23 mouse cellular contexts compared by ENCODE assay signal in genomic region chr15:12941651-12942180, GRCm38 (mm10).
DNase-seq lines count a peak whose midpoint lies in the region; ATAC-seq lines count a peak whose summit lies in the region.
"Had no signal": no experiment of that assay in that cellular context is flagged by ENCODE, and none has a peak within 500 bp of the region (broad histone marks: within the 10 kb centered on the region; RNA-seq: fewer than 3 reads in every experiment).

No protein-coding gene starts in this region.

- H3K9me3 ChIP-seq in kidney, embryonic 16.5 days (ENCODE audit: low read length): no peaks in the 10 kb centered on the region
- no peaks in the 10 kb centered on the region for H3K9me3 ChIP-seq in kidney, embryonic 14.5 days (ENCODE audit: control insufficient read depth, low read length)
- no peaks in the 10 kb centered on the region for H3K9me3 ChIP-seq in embryonic facial prominence, embryonic 10.5 days
- H3K9me3 ChIP-seq in midbrain, embryonic 13.5 days: no peaks in the 10 kb centered on the region; the same call in 1 of the 2 replicates
- H3K9me3 ChIP-seq: neural tube, embryonic 15.5 days; stomach, embryonic 15.5 days had no signal

- ATAC-seq in kidney, embryonic 16.5 days (ENCODE audit: low FRiP score, low TSS enrichment): no peak
- no peak for ATAC-seq in kidney, embryonic 14.5 days (ENCODE audit: low FRiP score, low TSS enrichment)
- ATAC-seq in midbrain, embryonic 13.5 days: peak; percentile 44
- ATAC-seq: liver, postnatal 0 days had no signal

- no peaks in the 10 kb centered on the region for H3K27me3 ChIP-seq in kidney, embryonic 16.5 days (ENCODE audit: insufficient read depth, low read length)
- no peaks in the 10 kb centered on the region for H3K27me3 ChIP-seq in kidney, embryonic 14.5 days (ENCODE audit: control insufficient read depth, insufficient read depth, low read length)
- no peaks in the 10 kb centered on the region for H3K27me3 ChIP-seq in embryonic facial prominence, embryonic 10.5 days (replicated peaks; ENCODE audit: low read depth, poor library complexity, severe bottlenecking)
- H3K27me3 ChIP-seq in midbrain, embryonic 13.5 days: peaks cover 10% of the 10 kb centered on the region; the same call in 1 of the 2 replicates
- H3K27me3 ChIP-seq: neural tube, embryonic 15.5 days; stomach, embryonic 15.5 days had no signal

- H3K4me3 ChIP-seq in kidney, embryonic 16.5 days (ENCODE audit: low read length): no peak overlapping the region
- no peak overlapping the region for H3K4me3 ChIP-seq in kidney, embryonic 14.5 days (ENCODE audit: low read length)
- no peak overlapping the region for H3K4me3 ChIP-seq in embryonic facial prominence, embryonic 10.5 days
- no peak overlapping the region for H3K4me3 ChIP-seq in midbrain, embryonic 13.5 days (replicated peaks)
- H3K4me3 ChIP-seq: gastrocnemius, adult 2 months; megakaryocyte, embryonic 14.5 days; myocyte; neural tube, embryonic 15.5 days; stomach, embryonic 15.5 days had no signal

- DNase-seq in embryonic facial prominence, embryonic 10.5 days (ENCODE audit: low spot score): no peak
- no peak for DNase-seq in left cerebral cortex, adult 18-20 months (ENCODE audit: low spot score in 2 of 2)
- no peak for DNase-seq in cerebellum, postnatal 36 days
- DNase-seq in adrenal gland, postnatal 25 days: no peak
- DNase-seq: cerebellum, adult 9-10 months; gastrocnemius, adult 2 months; heart, adult 18-20 months; heart, postnatal 36 days; kidney, adult 8-10 months; liver; liver, postnatal 0 days; lung, postnatal 14 days; right cerebral cortex, postnatal 25 days; thymus, adult 18-20 months; thymus, postnatal 4 days had no signal

- H3K9ac ChIP-seq in kidney, embryonic 16.5 days (replicated peaks; ENCODE audit: low read length): no peak overlapping the region
- no peak overlapping the region for H3K9ac ChIP-seq in kidney, embryonic 14.5 days (ENCODE audit: low read depth, low read length)
- H3K9ac ChIP-seq in midbrain, embryonic 13.5 days (replicated peaks): no peak overlapping the region
- H3K9ac ChIP-seq: hindbrain, embryonic 14.5 days; liver, postnatal 0 days; neural tube, embryonic 15.5 days; stomach, embryonic 15.5 days had no signal

- H3K27ac ChIP-seq in kidney, embryonic 16.5 days (ENCODE audit: low read length): no peak overlapping the region
- no peak overlapping the region for H3K27ac ChIP-seq in kidney, embryonic 14.5 days (ENCODE audit: low read depth, low read length)
- peak overlapping the region; percentile 14; the same call in 1 of the 2 replicates for H3K27ac ChIP-seq in embryonic facial prominence, embryonic 10.5 days (replicated peaks)
- no peak overlapping the region for H3K27ac ChIP-seq in midbrain, embryonic 13.5 days
- H3K27ac ChIP-seq: gastrocnemius, adult 2 months; hindbrain, embryonic 14.5 days; neural tube, embryonic 15.5 days; stomach, embryonic 15.5 days had no signal

- H3K36me3 ChIP-seq in kidney, embryonic 16.5 days (ENCODE audit: insufficient read depth, low read length): no peaks in the 10 kb centered on the region
- no peaks in the 10 kb centered on the region for H3K36me3 ChIP-seq in kidney, embryonic 14.5 days (ENCODE audit: control insufficient read depth, insufficient read depth, low read length)
- peaks cover 8% of the 10 kb centered on the region for H3K36me3 ChIP-seq in embryonic facial prominence, embryonic 10.5 days (replicated peaks)
- peaks cover 5% of the 10 kb centered on the region for H3K36me3 ChIP-seq in midbrain, embryonic 13.5 days
- H3K36me3 ChIP-seq: neural tube, embryonic 15.5 days; stomach, embryonic 15.5 days had no signal

- WGBS in kidney, embryonic 16.5 days: 29% methylated on average over 14 of the region's 14 CpGs
- WGBS in kidney, embryonic 14.5 days: 35% methylated on average over 14 of the region's 14 CpGs
- 49% methylated on average over 14 of the region's 14 CpGs for WGBS in embryonic facial prominence, embryonic 10.5 days
- WGBS in midbrain, embryonic 13.5 days: 10% methylated on average over 14 of the region's 14 CpGs

- H3K4me1 ChIP-seq in kidney, embryonic 16.5 days (ENCODE audit: insufficient read depth, low read length): peaks cover 6% of the 10 kb centered on the region; the same call in 1 of the 2 replicates
- 0 out of 2 replicates have a peak, but pooled peaks cover 3% of the 10 kb centered on the region for H3K4me1 ChIP-seq in kidney, embryonic 14.5 days (ENCODE audit: control insufficient read depth, insufficient read depth, low read length)
- H3K4me1 ChIP-seq in embryonic facial prominence, embryonic 10.5 days: peaks cover 21% of the 10 kb centered on the region
- peaks cover 14% of the 10 kb centered on the region for H3K4me1 ChIP-seq in midbrain, embryonic 13.5 days (replicated peaks)
- H3K4me1 ChIP-seq: neural tube, embryonic 15.5 days; stomach, embryonic 15.5 days had no signal

- peak overlapping the region; percentile 23 for H3K4me2 ChIP-seq in kidney, embryonic 16.5 days (replicated peaks; ENCODE audit: low read depth, low read length)
- no peak overlapping the region for H3K4me2 ChIP-seq in kidney, embryonic 14.5 days (replicated peaks; ENCODE audit: low read depth, low read length)
- H3K4me2 ChIP-seq in midbrain, embryonic 13.5 days (replicated peaks): peak overlapping the region; percentile 32; the same call in 1 of the 2 replicates
- H3K4me2 ChIP-seq: hindbrain, embryonic 14.5 days; neural tube, embryonic 15.5 days; stomach, embryonic 15.5 days had no signal
